Mouse (Mus musculus) spleen, adult 2 months (tissue): ENCODE measurements around the gene Ltbp2. TPM values are rescaled to one million over a fixed set of nuclear protein-coding genes. Genes with fewer than 3 reads are reported as not detected.

Experiments
- DNase-seq, 2 experiments: peaks; one replicate each; pipeline versions ENCODE4 v3.0.0 to v3.0.0-alpha.2; 2012 to 2021; ENCODE audit warnings: low spot score in 2 of 2, low read depth in 1 of 2
- H3K27ac ChIP-seq: fragments of 200-500 bp; 2 replicates; pipeline ENCODE4 v1.5.1; 2012; ENCODE audit warnings: low read length, inconsistent platforms; ENCODE audit not compliant: insufficient read depth
- H3K27me3 ChIP-seq: fragments of 200-500 bp; 2 replicates; pipeline ENCODE4 v1.6.1; 2012; ENCODE audit warnings: mild to moderate bottlenecking, moderate library complexity, low read length, inconsistent platforms; ENCODE audit not compliant: control insufficient read depth, insufficient read depth
- H3K36me3 ChIP-seq: fragments of 200-500 bp; 2 replicates; pipeline ENCODE4 v1.6.1; 2012; ENCODE audit warnings: mild to moderate bottlenecking, low read length, inconsistent platforms; ENCODE audit not compliant: control insufficient read depth, insufficient read depth
- H3K4me1 ChIP-seq: fragments of 200-500 bp; 2 replicates; pipeline ENCODE4 v1.6.1; 2011; ENCODE audit warnings: inconsistent platforms; ENCODE audit not compliant: control insufficient read depth, insufficient read depth, insufficient read length
- H3K4me3 ChIP-seq: fragments of 200-500 bp; 2 replicates; pipeline ENCODE4 v1.5.1; 2011; ENCODE audit warnings: mild to moderate bottlenecking, inconsistent platforms; ENCODE audit not compliant: insufficient read depth, insufficient read length; ENCODE audit errors: extremely low read depth
- CTCF ChIP-seq: fragments of 200-500 bp; IDR thresholded peaks from 2 replicates; pipeline ENCODE4 v1.5.1; 2011; ENCODE audit warnings: mild to moderate bottlenecking, inconsistent platforms; ENCODE audit not compliant: insufficient read depth, insufficient read length, insufficient replicate concordance; ENCODE audit errors: extremely low read depth
- POLR2A ChIP-seq: fragments of 200-500 bp; IDR thresholded peaks from 2 replicates; pipeline ENCODE4 v1.6.1; 2011; ENCODE audit warnings: low read depth, low read length, inconsistent platforms
- WGBS: fragments of 180-500 bp; shearing (Covaris S2); methylation state at CpG from one replicate; pipeline ENCODE4 v1.1.7; 2018; 5-methylcytosine and 5-hydroxymethylcytosine counted together
- polyA plus RNA-seq: library from polyadenylated mRNA; depleted of rRNA; stranded (reverse); fragments of >200 nt; gene quantifications from 2 replicates; pipeline ENCODE4 v1.2.3, GENCODE M21; 2012

The Ltbp2 gene
- polyA plus RNA-seq, 1 experiment = 20.1 TPM

DNA sequence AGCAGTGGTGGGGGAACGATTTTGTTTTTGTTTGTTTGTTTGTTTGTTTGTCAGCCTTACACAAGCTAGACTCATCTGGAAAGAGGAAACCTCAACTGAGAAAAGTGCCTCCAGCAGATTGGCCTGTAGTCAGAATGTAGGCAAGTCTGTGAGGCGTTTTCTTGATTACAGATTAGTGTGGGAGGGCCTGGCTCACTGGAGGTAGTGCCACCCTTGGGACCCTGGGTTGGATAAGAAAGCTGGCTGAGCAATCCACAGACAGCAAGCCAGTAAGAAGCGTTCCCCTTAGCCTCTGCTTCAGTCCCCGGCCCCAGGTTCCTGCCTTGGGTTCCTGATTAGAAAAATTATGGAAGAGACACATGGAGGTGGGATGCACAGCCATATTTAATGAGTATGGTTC lies 36.4 kb downstream of the Ltbp2 start:
- H3K36me3 ChIP-seq = no peaks in the 10 kb centered on the region
- no peak for DNase-seq
- TF ChIP-seq CTCF = no peak
- no peak for TF ChIP-seq POLR2A
- H3K4me1 ChIP-seq = no peaks in the 10 kb centered on the region
- H3K4me3 ChIP-seq = no peak overlapping the region
- WGBS = 84% methylated on average over 4 of the region's 4 CpGs
- no peak overlapping the region for H3K27ac ChIP-seq
- no peaks in the 10 kb centered on the region for H3K27me3 ChIP-seq

DNA sequence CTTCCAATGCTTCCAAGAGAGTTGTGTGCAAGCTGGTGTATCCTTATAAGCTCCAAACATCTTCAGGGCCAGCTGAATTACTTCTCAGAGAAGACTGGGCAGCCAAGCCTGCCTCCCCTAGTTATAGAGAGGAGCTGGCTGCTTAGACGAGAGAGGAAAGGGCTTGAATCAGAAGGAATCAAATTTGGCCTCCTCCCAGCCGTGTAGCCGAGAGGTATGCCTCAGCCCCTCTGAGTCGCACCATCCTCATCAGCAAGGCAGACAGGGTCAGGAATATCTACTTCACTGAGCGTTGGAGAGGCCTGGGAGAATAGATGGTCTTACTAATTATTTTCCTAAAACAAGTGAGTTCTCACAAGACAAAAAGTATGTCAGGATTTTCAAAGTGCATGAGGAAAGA lies 40.7 kb downstream of the Ltbp2 start:
- 84% methylated on average over 5 of the region's 5 CpGs for whole genome bisulfite sequencing
- Histone ChIP-seq H3K4me1 (no peaks in the 10 kb centered on the region), H3K4me3 (no peak overlapping the region), H3K36me3 (no peaks in the 10 kb centered on the region), H3K27me3 (no peaks in the 10 kb centered on the region), H3K27ac (no peak overlapping the region)
- TF ChIP-seq CTCF = no peak
- TF ChIP-seq POLR2A = no peak
- DNase-seq = no peak

DNA sequence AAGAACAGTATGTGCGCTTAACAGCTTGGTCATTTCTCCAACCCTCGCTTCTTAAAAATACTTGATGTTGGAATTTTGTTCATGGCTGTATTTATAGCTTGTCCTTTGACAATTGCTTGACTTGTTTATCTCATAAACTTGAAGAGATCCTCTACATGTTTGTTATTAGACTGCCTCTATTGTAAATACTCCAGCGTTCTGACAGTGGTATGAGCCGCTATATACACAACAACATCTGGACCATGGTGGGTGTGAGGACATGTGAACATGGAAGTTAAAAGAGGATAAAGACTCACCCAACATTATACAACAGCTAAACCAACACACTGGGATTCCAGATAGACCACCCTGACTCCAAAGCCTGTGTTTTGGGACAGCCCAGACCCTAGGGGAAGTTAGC lies 41.6 kb downstream of the Ltbp2 start:
- no peak overlapping the region for H3K27ac ChIP-seq

DNA sequence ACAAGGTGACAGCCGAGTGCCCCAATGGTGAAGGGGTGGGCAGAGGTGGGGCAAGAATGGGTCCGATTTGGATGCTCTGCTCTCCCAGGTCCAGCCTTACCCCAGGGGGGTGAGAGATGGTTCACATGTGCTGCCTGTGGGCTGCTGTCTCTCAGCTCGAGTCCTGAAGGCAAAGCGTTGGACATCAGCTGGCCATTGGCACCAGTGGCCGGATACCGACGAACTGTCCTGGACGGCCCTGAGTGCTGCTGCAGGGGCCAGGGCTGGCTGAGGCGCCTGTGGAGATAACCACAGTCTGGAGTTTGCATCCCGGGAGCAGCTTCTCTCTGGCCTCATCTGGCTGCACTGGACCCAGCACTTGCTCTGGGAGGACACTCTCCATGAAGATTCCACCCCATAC lies 44.7 kb downstream of the Ltbp2 start:
- H3K4me3 ChIP-seq = no peak overlapping the region
- WGBS = 88% methylated on average over 10 of the region's 10 CpGs
- no peaks in the 10 kb centered on the region for H3K27me3 ChIP-seq
- H3K27ac ChIP-seq = no peak overlapping the region
- H3K4me1 ChIP-seq = no peaks in the 10 kb centered on the region
- TF ChIP-seq POLR2A = no peak
- TF ChIP-seq CTCF = no peak
- DNase-seq = no peak
- H3K36me3 ChIP-seq = no peaks in the 10 kb centered on the region

More for the DNA sequence above, 41.6 kb downstream of the Ltbp2 start:
- Histone ChIP-seq H3K27me3 (no peaks in the 10 kb centered on the region), H3K36me3 (no peaks in the 10 kb centered on the region), H3K4me3 (no peak overlapping the region), H3K4me1 (no peaks in the 10 kb centered on the region)
- DNase-seq = no peak
- TF ChIP-seq POLR2A (no peak), CTCF (no peak)
- WGBS = 94% methylated on average over 4 of the region's 4 CpGs

DNA sequence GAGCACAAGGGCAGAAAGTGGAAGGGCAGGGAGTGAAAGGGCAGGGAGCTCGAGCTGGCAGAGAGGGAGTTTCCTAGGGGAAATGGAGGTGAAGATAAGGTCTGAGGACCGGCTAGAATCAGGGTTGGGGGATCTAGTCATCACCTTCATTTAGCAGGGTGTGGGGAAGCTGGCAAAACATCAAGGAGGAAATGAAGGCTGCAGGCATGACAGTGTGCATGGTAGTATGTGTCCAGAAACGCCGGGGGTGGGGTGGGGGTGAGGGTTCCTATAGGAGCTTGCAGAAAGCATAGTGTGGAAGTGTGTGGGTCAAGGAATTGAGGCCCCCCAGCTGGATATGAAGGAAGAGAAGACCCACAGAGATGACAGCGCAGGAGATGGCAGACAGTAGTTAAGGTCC lies 45.2 kb downstream of the Ltbp2 start:
- 46% methylated on average over 5 of the region's 5 CpGs for WGBS
- no peak for DNase-seq
- Histone ChIP-seq H3K4me1 (no peaks in the 10 kb centered on the region), H3K27me3 (no peaks in the 10 kb centered on the region), H3K36me3 (no peaks in the 10 kb centered on the region), H3K27ac (no peak overlapping the region), H3K4me3 (no peak overlapping the region)
- no peak for TF ChIP-seq CTCF
- TF ChIP-seq POLR2A = no peak

DNA sequence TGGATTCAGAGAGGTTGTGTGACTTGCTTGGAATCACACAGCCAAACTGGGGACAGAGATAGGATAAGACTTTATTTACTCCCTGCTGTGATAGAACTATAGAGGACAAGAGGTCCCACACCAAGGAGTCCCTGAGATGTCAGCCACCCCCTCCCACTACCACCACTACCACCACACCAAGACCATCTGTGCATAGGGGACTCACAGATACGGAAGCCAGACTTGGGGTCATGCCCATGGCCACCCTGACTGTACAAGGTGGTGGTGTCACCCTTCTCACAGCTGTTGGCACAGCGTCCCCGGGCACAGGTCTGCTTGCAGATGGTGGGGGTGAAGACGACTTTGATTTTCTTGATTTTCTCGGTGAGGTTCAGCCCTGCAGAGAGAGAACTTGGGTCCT lies 45.9 kb downstream of the Ltbp2 start:
- Histone ChIP-seq H3K36me3 (no peaks in the 10 kb centered on the region), H3K4me3 (no peak overlapping the region), H3K27ac (no peak overlapping the region), H3K4me1 (no peaks in the 10 kb centered on the region), H3K27me3 (no peaks in the 10 kb centered on the region)
- TF ChIP-seq POLR2A (no peak), CTCF (no peak)
- no peak for DNase-seq
- WGBS = 81% methylated on average over 5 of the region's 5 CpGs

DNA sequence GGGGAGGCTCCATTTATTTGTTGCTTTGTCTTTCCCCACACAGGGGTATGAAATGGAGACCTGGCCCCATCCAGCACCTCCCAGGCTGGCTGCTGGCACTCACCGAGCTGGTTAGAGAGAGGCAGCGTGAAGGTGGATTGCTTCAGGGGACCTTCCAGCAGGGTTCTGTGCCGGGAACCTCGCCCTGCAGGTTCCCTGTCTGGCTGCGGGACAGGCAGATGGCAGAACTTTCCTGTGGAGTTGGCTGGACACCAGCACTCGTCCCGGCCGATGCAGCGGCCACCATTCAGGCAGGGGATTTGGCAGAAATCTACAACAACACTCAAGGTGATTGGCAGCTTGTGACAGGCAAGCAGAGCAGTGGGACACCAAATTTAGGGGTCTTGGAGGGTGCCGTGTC lies 46.4 kb downstream of the Ltbp2 start:
- 83% methylated on average over 10 of the region's 10 CpGs for WGBS
- no peak for TF ChIP-seq POLR2A
- TF ChIP-seq CTCF = no peak
- no peaks in the 10 kb centered on the region for H3K4me1 ChIP-seq
- no peaks in the 10 kb centered on the region for H3K27me3 ChIP-seq
- H3K27ac ChIP-seq = no peak overlapping the region
- no peak for DNase-seq
- H3K36me3 ChIP-seq = no peaks in the 10 kb centered on the region
- H3K4me3 ChIP-seq = no peak overlapping the region

DNA sequence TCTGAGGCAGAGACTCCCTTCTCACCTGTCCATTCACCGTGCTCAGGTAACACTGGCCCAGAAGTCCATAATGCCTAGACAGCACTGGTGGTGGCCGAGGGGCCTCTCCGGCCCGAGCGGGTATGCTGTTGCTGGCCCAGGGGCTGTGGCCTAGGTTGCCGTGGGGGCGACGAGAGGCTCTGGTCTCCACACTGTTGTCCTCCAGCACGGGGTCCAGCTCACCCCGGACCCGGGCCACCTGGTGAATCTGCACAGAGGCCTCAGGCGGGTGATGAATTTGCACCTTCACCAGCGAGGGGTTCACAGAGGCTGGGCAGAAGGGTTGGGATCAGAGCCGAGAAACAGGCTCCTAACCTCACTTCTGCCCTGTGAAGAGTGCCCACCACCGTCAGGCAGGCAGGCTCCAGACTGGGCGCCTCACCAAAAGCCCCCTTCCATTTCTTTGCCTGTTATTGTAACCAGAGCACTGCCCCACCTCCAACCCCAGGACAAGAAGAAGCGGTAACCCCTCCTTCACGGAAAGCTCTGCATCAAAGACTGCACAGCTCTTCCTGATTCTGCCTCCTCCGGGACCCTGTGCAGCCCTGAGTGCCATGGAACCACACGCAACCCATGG lies 47.1 kb downstream of the Ltbp2 start:
- WGBS = 82% methylated on average over 20 of the region's 20 CpGs
- H3K4me1 ChIP-seq = no peaks in the 10 kb centered on the region
- TF ChIP-seq POLR2A (no peak), CTCF (no peak)

More for the DNA sequence above, 47.1 kb downstream of the Ltbp2 start:
- DNase-seq = no peak
- no peaks in the 10 kb centered on the region for H3K27me3 ChIP-seq
- H3K36me3 ChIP-seq = no peaks in the 10 kb centered on the region
- H3K27ac ChIP-seq = no peak overlapping the region
- no peak overlapping the region for H3K4me3 ChIP-seq
